Mouse (Mus musculus): Measurements from ENCODE around the gene Sgca. TPM values are rescaled to one million over a fixed set of nuclear protein-coding genes. Genes with fewer than 3 reads are reported as not detected.

Sgca gene
- polyA plus RNA-seq (2015; fragmentation: Nextera tagmentation; extraction: Ambion mirVana), result 0.28 and 0.52 TPM in 2 replicates

- H3K27ac ChIP-seq, result no peak within 1 kb of the TSS
- H3K27me3 ChIP-seq (ENCODE audit: insufficient read depth, low read length), result no peaks in the 10 kb centered on the region
- ATAC-seq (replicated peaks; ENCODE audit: low FRiP score, low read depth) (no peak), DNase-seq (ENCODE audit: low spot score) (no peak)
- H3K36me3 ChIP-seq (ENCODE audit: insufficient read depth, low read length), result no peaks in the 10 kb centered on the region
- no peak within 1 kb of the TSS for H3K4me3 ChIP-seq (replicated peaks; ENCODE audit: low read depth, low read length)
- H3K4me2 ChIP-seq (ENCODE audit: low read length), result no peak within 1 kb of the TSS
- no peaks in the 10 kb centered on the region for H3K9me3 ChIP-seq (replicated peaks; ENCODE audit: low read length)
- no peak within 1 kb of the TSS for H3K9ac ChIP-seq (ENCODE audit: low read depth, low read length)
- TF ChIP-seq CTCF (IDR thresholded peaks at IDR 0.05; ENCODE audit: low read depth), result no peak
- WGBS, result 70% methylated on average over 5 of the region's 5 CpGs
- no peaks in the 10 kb centered on the region for H3K4me1 ChIP-seq (replicated peaks; ENCODE audit: insufficient read depth, low read length)
Measured at GRCm38 (mm10) chr11:94976199-94976598, at the start of gene Sgca. Gene Sgca, minus strand, starts transcription at chr11:94976327.

GRCm38 (mm10) chr11:95025227-95026012 is 49.3 kb upstream of the Sgca start:
- peak overlapping the region; percentile 47 for H3K27ac ChIP-seq
- DNase-seq (ENCODE audit: low spot score) (no peak), ATAC-seq (replicated peaks; ENCODE audit: low FRiP score, low read depth) (peak; percentile 11; the same call in 1 of the 2 replicates)
- WGBS, result 66% methylated on average over 11 of the region's 11 CpGs
- H3K4me1 ChIP-seq (replicated peaks; ENCODE audit: insufficient read depth, low read length), result peaks cover 21% of the 10 kb centered on the region; the same call in 1 of the 2 replicates
- no peak overlapping the region for H3K4me3 ChIP-seq (replicated peaks; ENCODE audit: low read depth, low read length)
- peaks cover 14% of the 10 kb centered on the region; the same call in 1 of the 2 replicates for H3K36me3 ChIP-seq (ENCODE audit: insufficient read depth, low read length)
- no peak overlapping the region for H3K4me2 ChIP-seq (ENCODE audit: low read length)
- no peak for TF ChIP-seq CTCF (IDR thresholded peaks at IDR 0.05; ENCODE audit: low read depth)
- no peak overlapping the region for H3K9ac ChIP-seq (ENCODE audit: low read depth, low read length)
- H3K9me3 ChIP-seq (replicated peaks; ENCODE audit: low read length), result no peaks in the 10 kb centered on the region
- H3K27me3 ChIP-seq (ENCODE audit: insufficient read depth, low read length), result no peaks in the 10 kb centered on the region

- Histone ChIP-seq H3K9me3 (replicated peaks; ENCODE audit: low read length) (no peaks in the 10 kb centered on the region), H3K27ac (peak overlapping the region; percentile 47), H3K4me2 (ENCODE audit: low read length) (no peak overlapping the region), H3K36me3 (ENCODE audit: insufficient read depth, low read length) (peaks cover 14% of the 10 kb centered on the region; the same call in 1 of the 2 replicates), H3K4me1 (replicated peaks; ENCODE audit: insufficient read depth, low read length) (peaks cover 21% of the 10 kb centered on the region; the same call in 1 of the 2 replicates), H3K27me3 (ENCODE audit: insufficient read depth, low read length) (no peaks in the 10 kb centered on the region), H3K4me3 (replicated peaks; ENCODE audit: low read depth, low read length) (no peak overlapping the region), H3K9ac (ENCODE audit: low read depth, low read length) (no peak overlapping the region)
- ATAC-seq (replicated peaks; ENCODE audit: low FRiP score, low read depth), result peak; percentile 8; the same call in 1 of the 2 replicates
- 43% methylated on average over 29 of the region's 29 CpGs for WGBS
- no peak for TF ChIP-seq CTCF (IDR thresholded peaks at IDR 0.05; ENCODE audit: low read depth)
- DNase-seq (ENCODE audit: low spot score), result peak; percentile 46
Measured at GRCm38 (mm10) chr11:95024439-95025184, 48.5 kb upstream of the Sgca start.

- no peak for TF ChIP-seq CTCF (IDR thresholded peaks at IDR 0.05; ENCODE audit: low read depth)
- DNase-seq (ENCODE audit: low spot score) (no peak), ATAC-seq (replicated peaks; ENCODE audit: low FRiP score, low read depth) (no peak)
- H3K9me3 ChIP-seq (replicated peaks; ENCODE audit: low read length), result no peaks in the 10 kb centered on the region
- H3K27ac ChIP-seq, result no peak overlapping the region
- peaks cover 21% of the 10 kb centered on the region; the same call in 1 of the 2 replicates for H3K4me1 ChIP-seq (replicated peaks; ENCODE audit: insufficient read depth, low read length)
- peaks cover 14% of the 10 kb centered on the region; the same call in 1 of the 2 replicates for H3K36me3 ChIP-seq (ENCODE audit: insufficient read depth, low read length)
- 94% methylated on average over 9 of the region's 9 CpGs for WGBS
- H3K9ac ChIP-seq (ENCODE audit: low read depth, low read length), result no peak overlapping the region
- H3K4me2 ChIP-seq (ENCODE audit: low read length), result no peak overlapping the region
- no peaks in the 10 kb centered on the region for H3K27me3 ChIP-seq (ENCODE audit: insufficient read depth, low read length)
- no peak overlapping the region for H3K4me3 ChIP-seq (replicated peaks; ENCODE audit: low read depth, low read length)
Measured at GRCm38 (mm10) chr11:95023481-95023880, 47.4 kb upstream of the Sgca start.

- Histone ChIP-seq H3K9me3 (replicated peaks; ENCODE audit: low read length) (no peaks in the 10 kb centered on the region), H3K4me1 (replicated peaks; ENCODE audit: insufficient read depth, low read length) (peaks cover 21% of the 10 kb centered on the region; the same call in 1 of the 2 replicates), H3K36me3 (ENCODE audit: insufficient read depth, low read length) (peaks cover 14% of the 10 kb centered on the region; the same call in 1 of the 2 replicates), H3K4me2 (ENCODE audit: low read length) (no peak overlapping the region), H3K9ac (ENCODE audit: low read depth, low read length) (no peak overlapping the region), H3K4me3 (replicated peaks; ENCODE audit: low read depth, low read length) (no peak overlapping the region), H3K27ac (no peak overlapping the region), H3K27me3 (ENCODE audit: insufficient read depth, low read length) (no peaks in the 10 kb centered on the region)
- ATAC-seq (replicated peaks; ENCODE audit: low FRiP score, low read depth), result no peak
- 86% methylated on average over 10 of the region's 10 CpGs for WGBS
- no peak for DNase-seq (ENCODE audit: low spot score)
- TF ChIP-seq CTCF (IDR thresholded peaks at IDR 0.05; ENCODE audit: low read depth), result peak; percentile 56
Measured at GRCm38 (mm10) chr11:95022237-95022992, 46.3 kb upstream of the Sgca start.

All from kidney, postnatal 0 days (tissue).